Mouse (Mus musculus) ES-E14 (cell line): ENCODE data around the gene Klhl33.

Experiments used
- CHD2 ChIP-seq: IDR thresholded peaks from 2 replicates; pipeline ENCODE4 v1.6.1; 2014; ENCODE audit warnings: mild to moderate bottlenecking, low read depth, low read length, inconsistent platforms
- HCFC1 ChIP-seq: IDR thresholded peaks from 2 replicates; pipeline ENCODE4 v1.6.1; 2012; ENCODE audit warnings: low read length, inconsistent platforms, borderline replicate concordance; ENCODE audit not compliant: insufficient read depth
- MAFK ChIP-seq: IDR thresholded peaks from 2 replicates; pipeline ENCODE4 v1.6.1; 2014; ENCODE audit warnings: mild to moderate bottlenecking, low read depth, low read length, inconsistent platforms; ENCODE audit not compliant: insufficient read depth
- ZNF384 ChIP-seq: IDR thresholded peaks from 2 replicates; pipeline ENCODE4 v1.6.1; 2012; ENCODE audit warnings: low read depth, low read length, inconsistent platforms

GRCm38 (mm10) chr14:50892541-50893459 is 4.5 kb downstream of the Klhl33 start:
- TF ChIP-seq ZNF384: no peak
- no peak for TF ChIP-seq MAFK
- no peak for TF ChIP-seq CHD2
- TF ChIP-seq HCFC1: no peak
